Mouse (Mus musculus): ENCODE data around the gene Dnase2b. TPM values are rescaled to one million over a fixed set of nuclear protein-coding genes. Genes with fewer than 3 reads are reported as not detected.

The Dnase2b gene
- polyA plus RNA-seq, 1 experiment, result not detected

GRCm38 (mm10) chr3:146591601-146592000 lies 23.8 kb downstream of the Dnase2b start:
- H3K4me3 ChIP-seq (ENCODE audit: insufficient read depth, poor library complexity, severe bottlenecking), result no peak overlapping the region
- no peaks in the 10 kb centered on the region for H3K27me3 ChIP-seq (ENCODE audit: control insufficient read depth, insufficient read depth, insufficient read length)
- no peak for TF ChIP-seq USF1 (IDR thresholded peaks at IDR 0.05; ENCODE audit: low read depth)
- no peak for TF ChIP-seq CTCF (IDR thresholded peaks at IDR 0.05; ENCODE audit: control insufficient read depth, insufficient read depth, insufficient read length)
- TF ChIP-seq MAX (IDR thresholded peaks at IDR 0.05), result no peak
- no peak for TF ChIP-seq FOSL1 (IDR thresholded peaks at IDR 0.05; ENCODE audit: insufficient read depth, low read length, poor library complexity, severe bottlenecking)
- TF ChIP-seq MYOG (IDR thresholded peaks at IDR 0.05; ENCODE audit: control insufficient read depth, extremely low read depth, insufficient read length), result no peak
- TF ChIP-seq CEBPB (IDR thresholded peaks at IDR 0.05; ENCODE audit: low read depth), result no peak
- no peak for TF ChIP-seq MYOD1 (IDR thresholded peaks at IDR 0.05; ENCODE audit: control insufficient read depth, insufficient read length, low read depth)

GRCm38 (mm10) chr3:146591159-146591558 lies 24.2 kb downstream of the Dnase2b start:
- no peaks in the 10 kb centered on the region for H3K27me3 ChIP-seq (ENCODE audit: control insufficient read depth, insufficient read depth, insufficient read length)
- H3K4me3 ChIP-seq (ENCODE audit: insufficient read depth, poor library complexity, severe bottlenecking), result no peak overlapping the region
- no peak for TF ChIP-seq USF1 (IDR thresholded peaks at IDR 0.05; ENCODE audit: low read depth)
- TF ChIP-seq FOSL1 (IDR thresholded peaks at IDR 0.05; ENCODE audit: insufficient read depth, low read length, poor library complexity, severe bottlenecking), result no peak
- no peak for TF ChIP-seq CTCF (IDR thresholded peaks at IDR 0.05; ENCODE audit: control insufficient read depth, insufficient read depth, insufficient read length)
- no peak for TF ChIP-seq MYOD1 (IDR thresholded peaks at IDR 0.05; ENCODE audit: control insufficient read depth, insufficient read length, low read depth)
- TF ChIP-seq MAX (IDR thresholded peaks at IDR 0.05), result no peak
- TF ChIP-seq MYOG (IDR thresholded peaks at IDR 0.05; ENCODE audit: control insufficient read depth, extremely low read depth, insufficient read length), result no peak
- TF ChIP-seq CEBPB (IDR thresholded peaks at IDR 0.05; ENCODE audit: low read depth), result no peak
- no peak overlapping the region for H3ac ChIP-seq (ENCODE audit: control insufficient read depth, insufficient read length, low read depth)
- H3K79me3 ChIP-seq (ENCODE audit: low read depth), result no peaks in the 10 kb centered on the region
- H3K36me3 ChIP-seq (ENCODE audit: control insufficient read depth, insufficient read depth), result no peaks in the 10 kb centered on the region
- no peaks in the 10 kb centered on the region for H3K79me2 ChIP-seq (ENCODE audit: control insufficient read depth, insufficient read depth)

More at GRCm38 (mm10) chr3:146591601-146592000, 23.8 kb downstream of the Dnase2b start:
- Histone ChIP-seq H3K79me3 (ENCODE audit: low read depth) (no peaks in the 10 kb centered on the region), H3K79me2 (ENCODE audit: control insufficient read depth, insufficient read depth) (no peaks in the 10 kb centered on the region), H3K36me3 (ENCODE audit: control insufficient read depth, insufficient read depth) (no peaks in the 10 kb centered on the region), H3ac (ENCODE audit: control insufficient read depth, insufficient read length, low read depth) (no peak overlapping the region)

GRCm38 (mm10) chr3:146589523-146589922 lies 25.9 kb downstream of the Dnase2b start:
- Histone ChIP-seq H3K79me3 (ENCODE audit: low read depth) (no peaks in the 10 kb centered on the region), H3K27me3 (ENCODE audit: control insufficient read depth, insufficient read depth, insufficient read length) (no peaks in the 10 kb centered on the region), H3ac (ENCODE audit: control insufficient read depth, insufficient read length, low read depth) (no peak overlapping the region)

GRCm38 (mm10) chr3:146586616-146587015 lies 28.8 kb downstream of the Dnase2b start:
- TF ChIP-seq CEBPB (IDR thresholded peaks at IDR 0.05; ENCODE audit: low read depth) (no peak), USF1 (IDR thresholded peaks at IDR 0.05; ENCODE audit: low read depth) (no peak), MYOD1 (IDR thresholded peaks at IDR 0.05; ENCODE audit: control insufficient read depth, insufficient read length, low read depth) (no peak), FOSL1 (IDR thresholded peaks at IDR 0.05; ENCODE audit: insufficient read depth, low read length, poor library complexity, severe bottlenecking) (no peak), MYOG (IDR thresholded peaks at IDR 0.05; ENCODE audit: control insufficient read depth, extremely low read depth, insufficient read length) (no peak), MAX (IDR thresholded peaks at IDR 0.05) (no peak), CTCF (IDR thresholded peaks at IDR 0.05; ENCODE audit: control insufficient read depth, insufficient read depth, insufficient read length) (no peak)

More at GRCm38 (mm10) chr3:146589523-146589922, 25.9 kb downstream of the Dnase2b start:
- no peaks in the 10 kb centered on the region for H3K36me3 ChIP-seq (ENCODE audit: control insufficient read depth, insufficient read depth)
- no peaks in the 10 kb centered on the region for H3K79me2 ChIP-seq (ENCODE audit: control insufficient read depth, insufficient read depth)
- H3K4me3 ChIP-seq (ENCODE audit: insufficient read depth, poor library complexity, severe bottlenecking), result no peak overlapping the region
- TF ChIP-seq USF1 (IDR thresholded peaks at IDR 0.05; ENCODE audit: low read depth) (no peak), CTCF (IDR thresholded peaks at IDR 0.05; ENCODE audit: control insufficient read depth, insufficient read depth, insufficient read length) (no peak), MAX (IDR thresholded peaks at IDR 0.05) (no peak), FOSL1 (IDR thresholded peaks at IDR 0.05; ENCODE audit: insufficient read depth, low read length, poor library complexity, severe bottlenecking) (no peak)

GRCm38 (mm10) chr3:146583908-146584307 lies 31.5 kb downstream of the Dnase2b start:
- H3K4me3 ChIP-seq (ENCODE audit: insufficient read depth, poor library complexity, severe bottlenecking), result no peak overlapping the region
- H3K79me3 ChIP-seq (ENCODE audit: low read depth), result no peaks in the 10 kb centered on the region
- H3ac ChIP-seq (ENCODE audit: control insufficient read depth, insufficient read length, low read depth), result no peak overlapping the region
- no peaks in the 10 kb centered on the region for H3K27me3 ChIP-seq (ENCODE audit: control insufficient read depth, insufficient read depth, insufficient read length)
- no peaks in the 10 kb centered on the region for H3K79me2 ChIP-seq (ENCODE audit: control insufficient read depth, insufficient read depth)
- TF ChIP-seq MAX (IDR thresholded peaks at IDR 0.05) (no peak), CEBPB (IDR thresholded peaks at IDR 0.05; ENCODE audit: low read depth) (no peak), MYOD1 (IDR thresholded peaks at IDR 0.05; ENCODE audit: control insufficient read depth, insufficient read length, low read depth) (no peak), CTCF (IDR thresholded peaks at IDR 0.05; ENCODE audit: control insufficient read depth, insufficient read depth, insufficient read length) (no peak), USF1 (IDR thresholded peaks at IDR 0.05; ENCODE audit: low read depth) (no peak), MYOG (IDR thresholded peaks at IDR 0.05; ENCODE audit: control insufficient read depth, extremely low read depth, insufficient read length) (no peak), FOSL1 (IDR thresholded peaks at IDR 0.05; ENCODE audit: insufficient read depth, low read length, poor library complexity, severe bottlenecking) (no peak)
- H3K36me3 ChIP-seq (ENCODE audit: control insufficient read depth, insufficient read depth), result no peaks in the 10 kb centered on the region

More at GRCm38 (mm10) chr3:146586616-146587015, 28.8 kb downstream of the Dnase2b start:
- H3K79me3 ChIP-seq (ENCODE audit: low read depth), result no peaks in the 10 kb centered on the region
- H3K4me3 ChIP-seq (ENCODE audit: insufficient read depth, poor library complexity, severe bottlenecking), result no peak overlapping the region
- H3ac ChIP-seq (ENCODE audit: control insufficient read depth, insufficient read length, low read depth), result no peak overlapping the region
- H3K36me3 ChIP-seq (ENCODE audit: control insufficient read depth, insufficient read depth), result no peaks in the 10 kb centered on the region
- no peaks in the 10 kb centered on the region for H3K79me2 ChIP-seq (ENCODE audit: control insufficient read depth, insufficient read depth)
- no peaks in the 10 kb centered on the region for H3K27me3 ChIP-seq (ENCODE audit: control insufficient read depth, insufficient read depth, insufficient read length)

- no peak for TF ChIP-seq MAX (IDR thresholded peaks at IDR 0.05)
- no peak for TF ChIP-seq MYOD1 (IDR thresholded peaks at IDR 0.05; ENCODE audit: control insufficient read depth, insufficient read length, low read depth)
- no peak for TF ChIP-seq MYOG (IDR thresholded peaks at IDR 0.05; ENCODE audit: control insufficient read depth, extremely low read depth, insufficient read length)
- no peak for TF ChIP-seq CEBPB (IDR thresholded peaks at IDR 0.05; ENCODE audit: low read depth)
- TF ChIP-seq USF1 (IDR thresholded peaks at IDR 0.05; ENCODE audit: low read depth), result no peak
- TF ChIP-seq CTCF (IDR thresholded peaks at IDR 0.05; ENCODE audit: control insufficient read depth, insufficient read depth, insufficient read length), result no peak
- TF ChIP-seq FOSL1 (IDR thresholded peaks at IDR 0.05; ENCODE audit: insufficient read depth, low read length, poor library complexity, severe bottlenecking), result no peak
- Histone ChIP-seq H3K27me3 (ENCODE audit: control insufficient read depth, insufficient read depth, insufficient read length) (no peaks in the 10 kb centered on the region), H3K79me2 (ENCODE audit: control insufficient read depth, insufficient read depth) (no peaks in the 10 kb centered on the region), H3K36me3 (ENCODE audit: control insufficient read depth, insufficient read depth) (no peaks in the 10 kb centered on the region), H3K79me3 (ENCODE audit: low read depth) (no peaks in the 10 kb centered on the region), H3K4me3 (ENCODE audit: insufficient read depth, poor library complexity, severe bottlenecking) (no peak overlapping the region), H3ac (ENCODE audit: control insufficient read depth, insufficient read length, low read depth) (no peak overlapping the region)
Measured at GRCm38 (mm10) chr3:146583478-146583877, 31.9 kb downstream of the Dnase2b start.

Measured in C2C12 (cell line).